Mouse (Mus musculus): Measurements from ENCODE around the gene Gm2696.
A peak's percentile ranks its signal among the peaks of the same experiment; 100 is the strongest.

DNA sequence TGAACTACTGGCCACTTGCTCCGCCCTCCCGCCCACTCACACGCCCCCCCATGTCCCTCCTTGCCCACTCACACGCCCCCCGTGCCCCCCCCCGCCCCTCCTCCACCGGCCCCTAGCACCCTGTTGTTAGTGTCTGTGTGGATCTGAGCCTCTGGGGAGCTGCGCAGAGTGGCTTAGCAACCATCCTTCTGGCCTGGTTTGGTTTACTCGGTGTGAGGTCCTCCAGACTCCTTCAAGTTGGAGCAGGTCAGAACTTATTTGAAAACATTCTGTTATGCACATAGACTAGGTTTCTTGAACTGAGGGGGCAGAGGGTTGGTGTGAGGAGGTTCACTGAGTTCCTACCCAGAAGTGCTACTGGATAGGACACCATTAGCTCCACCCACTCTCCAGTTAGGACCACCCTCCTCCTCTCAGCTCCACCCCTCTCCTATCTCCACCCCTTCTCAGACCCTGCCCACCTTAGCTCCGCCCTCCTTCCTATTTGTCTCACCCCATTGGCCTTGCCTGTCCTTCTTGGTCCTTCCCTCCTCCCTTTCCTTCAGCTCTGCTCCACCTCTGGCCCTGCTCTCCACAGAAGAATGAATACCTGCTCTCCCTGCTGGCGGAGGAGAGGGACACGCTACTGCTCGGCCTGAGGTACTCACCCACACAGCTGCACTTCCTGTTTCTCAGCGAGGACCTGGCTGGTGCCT lies 49.7 kb downstream of the Gm2696 start:
- peak; percentile 28; the same call in 1 of the 2 replicates for TF ChIP-seq POLR2A (IDR thresholded peaks at IDR 0.05; ENCODE audit: low read depth, low read length)
- TF ChIP-seq CTCF (IDR thresholded peaks at IDR 0.05; ENCODE audit: extremely low read depth, insufficient read length, insufficient replicate concordance, low read depth, low read length): no peak

Data from small intestine, adult 2 months (tissue).